Mouse (Mus musculus) ES-Bruce4 (cell line): ENCODE results near the gene Nhlrc4.

Source experiments
- CTCF ChIP-seq: IDR thresholded peaks from one replicate; pipeline ENCODE4 v1.8.1; 2011; ENCODE audit warnings: low read depth, low read length
- EP300 ChIP-seq: IDR thresholded peaks from 2 replicates; pipeline ENCODE4 v1.6.1; 2011; ENCODE audit warnings: low read depth, low read length; ENCODE audit not compliant: insufficient read depth
- POLR2A ChIP-seq: IDR thresholded peaks from one replicate; pipeline ENCODE4 v1.8.1; 2011; ENCODE audit warnings: low read length; ENCODE audit not compliant: insufficient read depth

DNA sequence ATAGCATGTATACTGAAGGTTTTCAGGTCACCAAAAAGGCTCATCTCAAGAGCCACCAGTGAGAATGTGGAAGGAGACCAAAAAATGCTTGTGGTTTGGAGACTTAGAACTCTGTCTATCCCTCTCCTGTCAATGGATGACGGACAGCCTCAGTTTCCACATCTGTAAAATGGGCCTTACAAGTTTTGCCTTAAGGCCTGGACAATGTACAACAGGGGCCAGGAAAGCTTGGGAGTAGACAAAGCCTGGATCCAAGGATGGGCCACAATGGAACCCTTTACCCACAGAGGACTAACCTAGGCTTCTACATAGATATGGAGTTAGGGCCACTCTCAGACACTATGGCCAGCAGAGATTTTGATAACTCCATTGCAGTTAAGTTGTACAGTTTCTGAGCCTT is 39.3 kb upstream of the Nhlrc4 start:
- TF ChIP-seq CTCF (no peak), POLR2A (no peak), EP300 (no peak)
